Mouse (Mus musculus): ENCODE results near the gene Itpr3. TPM values are rescaled to one million over a fixed set of nuclear protein-coding genes. Genes with fewer than 3 reads are reported as not detected.

The Itpr3 gene
- polyA plus RNA-seq (2015; fragmentation: Nextera tagmentation; extraction: Ambion mirVana), result 13.0 and 14.5 TPM in 2 replicates

DNA sequence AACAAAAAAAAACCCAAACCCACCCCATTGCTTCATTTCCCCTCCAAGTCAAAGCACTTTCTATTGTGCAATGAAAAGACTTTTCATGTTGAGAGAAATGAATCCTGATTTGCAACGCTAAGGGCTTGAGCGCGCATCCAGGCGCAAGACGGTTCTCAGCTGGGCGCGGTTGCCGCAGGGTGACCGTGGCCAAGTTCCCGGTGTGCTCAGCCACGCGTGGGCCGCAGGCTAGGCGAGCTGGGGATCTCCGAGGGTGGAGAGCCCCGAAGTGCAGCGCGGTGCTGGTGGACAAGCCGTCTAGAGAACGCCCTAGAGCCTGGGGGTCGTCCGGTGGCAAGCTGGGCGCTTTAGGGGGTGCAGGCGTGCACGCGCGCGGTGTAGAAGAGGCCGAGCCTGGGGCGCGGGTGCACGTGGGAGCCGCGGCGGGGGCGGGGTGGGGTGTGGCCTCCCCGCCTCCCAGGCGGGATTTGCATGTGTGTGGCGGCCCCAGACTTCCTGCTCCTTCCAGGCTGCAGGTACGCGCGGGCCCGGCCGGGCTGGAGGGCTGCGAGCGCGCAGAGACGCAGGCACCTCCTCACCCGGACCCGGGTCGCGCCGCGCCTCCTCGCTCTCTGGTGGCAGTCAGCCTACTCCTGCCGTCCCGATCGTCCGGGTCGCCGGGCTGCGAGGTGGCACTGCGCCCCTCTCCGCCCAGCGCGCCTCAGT, at the start of gene Itpr3:
Itpr3 (plus strand) TSS at position 493 of the 705 bp plus-strand sequence.
- Histone ChIP-seq H3K9me3 (no peaks in the 10 kb centered on the region), H3K27ac (peak within 1 kb of the TSS; percentile 94), H3K4me3 (replicated peaks) (peak within 1 kb of the TSS; percentile 70), H3K9ac (peak within 1 kb of the TSS; percentile 77), H3K36me3 (no peaks in the 10 kb centered on the region), H3K4me1 (replicated peaks) (peaks cover 38% of the 10 kb centered on the region), H3K27me3 (replicated peaks) (no peaks in the 10 kb centered on the region), H3K4me2 (replicated peaks) (peak within 1 kb of the TSS; percentile 97)
- under 1% methylated on average over 64 of the region's 66 CpGs for WGBS
- ATAC-seq, result peak; percentile 85

DNA sequence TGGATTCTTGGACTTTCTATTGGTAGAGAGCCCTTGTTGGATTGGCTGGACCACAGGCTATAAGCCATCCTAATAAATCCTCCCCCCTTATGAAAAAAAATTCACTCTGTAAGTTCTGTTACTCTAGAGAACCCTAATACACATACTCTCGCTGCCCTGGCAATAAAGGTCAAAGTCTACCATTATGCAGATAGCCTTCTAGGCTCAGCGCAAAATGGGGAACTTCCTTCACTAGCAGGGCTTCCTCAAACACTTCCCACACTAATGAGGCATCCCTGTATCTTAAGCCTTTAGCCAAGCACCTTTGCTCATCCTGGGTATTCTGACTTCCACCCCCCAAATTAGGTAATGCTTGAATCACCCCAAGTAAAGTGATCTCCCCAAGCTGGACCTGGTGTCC, 48.8 kb upstream of the Itpr3 start:
- Histone ChIP-seq H3K9me3 (no peaks in the 10 kb centered on the region), H3K36me3 (no peaks in the 10 kb centered on the region), H3K27me3 (replicated peaks) (no peaks in the 10 kb centered on the region), H3K4me3 (replicated peaks) (no peak overlapping the region), H3K4me2 (replicated peaks) (no peak overlapping the region), H3K27ac (no peak overlapping the region), H3K4me1 (replicated peaks) (no peaks in the 10 kb centered on the region), H3K9ac (no peak overlapping the region)
- ATAC-seq, result peak; percentile 74
- WGBS, result 55% methylated on average over 2 of the region's 2 CpGs

- H3K27me3 ChIP-seq (replicated peaks), result no peaks in the 10 kb centered on the region
- no peak for ATAC-seq
- no peaks in the 10 kb centered on the region for H3K4me1 ChIP-seq (replicated peaks)
- H3K36me3 ChIP-seq, result no peaks in the 10 kb centered on the region
- 89% methylated on average over 10 of the region's 10 CpGs for WGBS
- no peak overlapping the region for H3K27ac ChIP-seq
- H3K9me3 ChIP-seq, result no peaks in the 10 kb centered on the region
- H3K4me2 ChIP-seq (replicated peaks), result no peak overlapping the region
- no peak overlapping the region for H3K9ac ChIP-seq
- H3K4me3 ChIP-seq (replicated peaks), result no peak overlapping the region
These were observed 45.9 kb upstream of the Itpr3 start for GRCm38 (mm10) chr17:27011167-27011566.

- Histone ChIP-seq H3K9ac (no peak overlapping the region), H3K9me3 (no peaks in the 10 kb centered on the region), H3K4me1 (replicated peaks) (0 out of 2 replicates have a peak, but pooled peaks cover under 1% of the 10 kb centered on the region), H3K4me3 (replicated peaks) (no peak overlapping the region), H3K4me2 (replicated peaks) (no peak overlapping the region), H3K27me3 (replicated peaks) (no peaks in the 10 kb centered on the region), H3K27ac (no peak overlapping the region), H3K36me3 (no peaks in the 10 kb centered on the region)
- 53% methylated on average over 14 of the region's 14 CpGs for WGBS
- ATAC-seq, result 0 out of 2 replicates have a peak, but pooled peaks have one; percentile 40
These were observed 45.0 kb upstream of the Itpr3 start for GRCm38 (mm10) chr17:27011998-27012672.

- Histone ChIP-seq H3K9me3 (no peaks in the 10 kb centered on the region), H3K27me3 (replicated peaks) (no peaks in the 10 kb centered on the region), H3K4me1 (replicated peaks) (peaks cover 5% of the 10 kb centered on the region; the same call in 1 of the 2 replicates), H3K27ac (no peak overlapping the region), H3K9ac (no peak overlapping the region), H3K36me3 (no peaks in the 10 kb centered on the region), H3K4me2 (replicated peaks) (no peak overlapping the region), H3K4me3 (replicated peaks) (no peak overlapping the region)
- 32% methylated on average over 6 of the region's 6 CpGs for WGBS
- no peak for ATAC-seq
These were observed 44.2 kb upstream of the Itpr3 start for GRCm38 (mm10) chr17:27012909-27013308.

DNA sequence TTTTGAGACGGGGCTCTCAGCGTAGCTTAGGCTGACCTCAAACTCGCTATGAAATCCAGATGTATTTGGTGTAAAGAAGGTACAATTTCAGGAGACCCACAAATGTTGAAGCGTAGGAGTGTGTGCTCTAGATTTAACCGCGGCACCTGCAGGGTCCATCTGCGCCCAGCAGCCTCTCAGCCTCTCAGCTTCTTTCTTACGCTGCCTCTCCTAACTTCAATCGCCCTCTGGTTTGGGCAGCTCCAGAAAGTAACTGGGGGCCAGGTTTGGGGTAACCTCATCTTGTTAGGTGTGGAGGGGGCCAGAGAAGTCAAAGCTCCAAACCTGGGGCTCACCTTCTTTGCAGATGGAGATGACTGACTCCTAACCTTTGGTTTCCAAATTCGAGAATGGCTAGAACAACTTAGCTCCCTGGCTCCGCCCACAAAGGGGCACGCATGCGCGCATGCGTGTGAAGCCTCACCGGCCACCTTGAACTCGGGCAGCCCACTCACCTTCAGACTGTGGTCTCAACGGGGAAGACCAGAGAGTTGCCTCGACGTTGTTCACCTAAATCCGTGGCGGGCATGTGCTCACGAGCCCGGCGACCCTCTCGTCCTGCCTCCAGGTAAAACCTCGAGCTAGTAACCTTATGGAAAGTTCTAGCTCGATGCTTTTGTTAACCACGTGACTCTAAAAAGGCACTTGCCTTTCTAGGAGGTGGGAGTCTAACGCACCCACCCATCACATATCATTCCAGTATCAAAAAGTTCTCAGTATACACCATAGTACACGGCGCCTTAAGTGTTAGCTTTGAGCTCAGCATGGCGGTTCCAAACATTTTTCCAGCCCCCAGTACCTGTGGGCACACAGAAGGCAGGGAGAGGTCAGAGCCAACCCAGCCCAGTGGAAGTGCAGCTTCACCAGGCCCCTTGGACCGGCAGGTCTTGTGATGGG, 39.3 kb upstream of the Itpr3 start:
- H3K4me3 ChIP-seq (replicated peaks), result peak overlapping the region; percentile 53
- H3K27ac ChIP-seq, result peak overlapping the region; percentile 51

GRCm38 (mm10) chr17:27018555-27019196, 38.4 kb upstream of the Itpr3 start:
- 40% methylated on average over 12 of the region's 12 CpGs for WGBS
- H3K4me2 ChIP-seq (replicated peaks), result peak overlapping the region; percentile 85
- H3K36me3 ChIP-seq, result peaks cover 15% of the 10 kb centered on the region
- H3K27me3 ChIP-seq (replicated peaks), result no peaks in the 10 kb centered on the region
- H3K4me3 ChIP-seq (replicated peaks), result peak overlapping the region; percentile 53
- H3K27ac ChIP-seq, result peak overlapping the region; percentile 51
- H3K9me3 ChIP-seq, result no peaks in the 10 kb centered on the region
- H3K9ac ChIP-seq, result peak overlapping the region; percentile 60
- 0 out of 2 replicates have a peak, but pooled peaks have one; percentile 34 for ATAC-seq
- H3K4me1 ChIP-seq (replicated peaks), result peaks cover 8% of the 10 kb centered on the region; the same call in 1 of the 2 replicates

More for the DNA sequence above, 39.3 kb upstream of the Itpr3 start:
- H3K9me3 ChIP-seq, result no peaks in the 10 kb centered on the region
- ATAC-seq, result peak; percentile 86
- peak overlapping the region; percentile 60 for H3K9ac ChIP-seq
- H3K36me3 ChIP-seq, result peaks cover 11% of the 10 kb centered on the region
- H3K27me3 ChIP-seq (replicated peaks), result no peaks in the 10 kb centered on the region
- peak overlapping the region; percentile 85 for H3K4me2 ChIP-seq (replicated peaks)
- 7% methylated on average over 34 of the region's 34 CpGs for WGBS
- peaks cover 8% of the 10 kb centered on the region; the same call in 1 of the 2 replicates for H3K4me1 ChIP-seq (replicated peaks)

GRCm38 (mm10) chr17:27021076-27021475, 36.0 kb upstream of the Itpr3 start:
- no peaks in the 10 kb centered on the region for H3K9me3 ChIP-seq
- no peak overlapping the region for H3K27ac ChIP-seq
- H3K36me3 ChIP-seq, result peaks cover 21% of the 10 kb centered on the region
- 95% methylated on average over 14 of the region's 14 CpGs for WGBS
- no peaks in the 10 kb centered on the region for H3K27me3 ChIP-seq (replicated peaks)
- no peak for ATAC-seq
- H3K4me3 ChIP-seq (replicated peaks), result no peak overlapping the region
- H3K9ac ChIP-seq, result no peak overlapping the region
- H3K4me2 ChIP-seq (replicated peaks), result no peak overlapping the region
- H3K4me1 ChIP-seq (replicated peaks), result peaks cover 8% of the 10 kb centered on the region; the same call in 1 of the 2 replicates

DNA sequence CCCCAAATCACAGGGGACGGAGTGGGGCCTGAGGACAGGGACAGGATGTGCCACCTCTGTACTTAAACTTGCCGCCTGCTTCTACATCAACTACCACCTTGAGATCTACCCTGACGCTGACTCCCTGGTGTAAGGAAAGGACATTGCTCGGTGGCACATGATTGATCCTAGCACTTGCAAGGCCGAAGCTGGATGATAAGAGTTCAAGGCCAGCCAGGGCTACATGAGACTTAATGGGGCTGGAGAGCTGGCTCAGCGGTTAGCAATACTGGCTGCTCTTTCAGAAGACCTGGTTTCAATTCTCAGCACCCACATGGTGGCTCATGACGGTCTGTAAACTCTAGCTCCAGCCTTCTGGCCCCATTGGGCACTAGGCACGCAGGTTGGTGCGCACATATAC, 35.4 kb upstream of the Itpr3 start:
- no peaks in the 10 kb centered on the region for H3K27me3 ChIP-seq (replicated peaks)
- ATAC-seq, result no peak
- 96% methylated on average over 9 of the region's 9 CpGs for WGBS

GRCm38 (mm10) chr17:27023342-27023741, 33.8 kb upstream of the Itpr3 start:
- Histone ChIP-seq H3K9me3 (no peaks in the 10 kb centered on the region), H3K9ac (no peak overlapping the region), H3K4me3 (replicated peaks) (no peak overlapping the region), H3K4me2 (replicated peaks) (no peak overlapping the region), H3K4me1 (replicated peaks) (peaks cover 9% of the 10 kb centered on the region; the same call in 1 of the 2 replicates), H3K27ac (no peak overlapping the region), H3K36me3 (peaks cover 21% of the 10 kb centered on the region), H3K27me3 (replicated peaks) (no peaks in the 10 kb centered on the region)
- WGBS, result 86% methylated on average over 4 of the region's 4 CpGs
- no peak for ATAC-seq

More for the DNA sequence above, 35.4 kb upstream of the Itpr3 start:
- H3K9me3 ChIP-seq, result no peaks in the 10 kb centered on the region
- H3K9ac ChIP-seq, result no peak overlapping the region
- peaks cover 21% of the 10 kb centered on the region for H3K36me3 ChIP-seq
- H3K4me3 ChIP-seq (replicated peaks), result no peak overlapping the region
- H3K4me1 ChIP-seq (replicated peaks), result peaks cover 8% of the 10 kb centered on the region; the same call in 1 of the 2 replicates
- no peak overlapping the region for H3K4me2 ChIP-seq (replicated peaks)
- no peak overlapping the region for H3K27ac ChIP-seq

DNA sequence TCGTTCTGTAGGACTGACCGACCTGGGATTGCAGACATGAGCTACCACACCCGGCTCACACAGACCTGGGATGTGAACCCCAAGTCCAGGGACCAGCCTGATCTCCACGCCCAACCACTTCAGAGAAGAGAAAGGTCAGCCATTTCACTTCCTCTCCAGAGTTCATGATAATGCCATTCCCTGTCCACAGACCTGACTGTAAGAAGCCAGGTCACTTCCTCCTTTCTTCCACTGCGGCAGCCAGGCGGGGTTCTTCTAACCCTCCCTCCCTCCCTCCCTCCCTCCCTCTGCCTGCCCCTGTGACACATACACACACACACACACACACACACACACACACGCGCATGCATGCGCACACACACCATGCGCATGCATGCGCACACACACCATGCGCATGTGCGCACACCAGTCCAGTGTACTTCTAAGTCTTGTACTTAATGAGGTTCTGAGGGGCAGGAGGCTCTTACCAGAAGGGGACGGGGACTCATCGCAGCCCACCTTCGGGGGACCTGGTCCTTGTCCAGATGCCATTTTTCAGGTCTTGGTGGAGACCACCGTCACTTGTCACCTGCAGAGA, 31.7 kb upstream of the Itpr3 start:
- WGBS, result 85% methylated on average over 17 of the region's 17 CpGs
- H3K27me3 ChIP-seq (replicated peaks), result no peaks in the 10 kb centered on the region
- peaks cover 21% of the 10 kb centered on the region for H3K36me3 ChIP-seq
- no peak for ATAC-seq
- no peak overlapping the region for H3K4me2 ChIP-seq (replicated peaks)
- no peaks in the 10 kb centered on the region for H3K9me3 ChIP-seq
- H3K4me1 ChIP-seq (replicated peaks), result peaks cover 16% of the 10 kb centered on the region; the same call in 1 of the 2 replicates
- no peak overlapping the region for H3K4me3 ChIP-seq (replicated peaks)
- no peak overlapping the region for H3K9ac ChIP-seq
- 0 out of 2 replicates have a peak overlapping the region, but pooled peaks have one; percentile 27 for H3K27ac ChIP-seq
